Mouse (Mus musculus) embryonic facial prominence, embryonic 14.5 days (tissue): ENCODE data around the gene Camta1. TPM values are rescaled to one million over a fixed set of nuclear protein-coding genes. Genes with fewer than 3 reads are reported as not detected.

Experiments used
- ATAC-seq: fragments of 200-750 bp; cut with Nextera tagmentation; 2 replicates; pipeline ENCODE4 v1.8.0; 2017; ENCODE audit warnings: low read depth, moderate number of reproducible peaks, moderate TSS enrichment
- DNase-seq: peaks from one replicate; pipeline ENCODE4 v3.0.0-alpha.2; 2015; ENCODE audit warnings: low spot score
- H3K27ac ChIP-seq: fragments of 300-500 bp; sonication (generic); replicated peaks from 2 replicates; pipeline ENCODE4 v1.5.1; 2014; ENCODE audit warnings: low read depth, mild to moderate bottlenecking, low read length, moderate library complexity
- H3K27me3 ChIP-seq: fragments of 300-500 bp; sonication (generic); replicated peaks from 2 replicates; pipeline ENCODE4 v1.6.1; 2014; ENCODE audit warnings: low read length; ENCODE audit not compliant: control insufficient read depth, insufficient read depth
- H3K36me3 ChIP-seq: fragments of 300-500 bp; sonication (generic); 2 replicates; pipeline ENCODE4 v1.6.1; 2014; ENCODE audit warnings: low read length, mixed read lengths; ENCODE audit not compliant: control insufficient read depth, insufficient read depth
- H3K4me1 ChIP-seq: fragments of 300-500 bp; sonication (generic); 2 replicates; pipeline ENCODE4 v1.6.1; 2014; ENCODE audit warnings: antibody characterized with exemption, low read length; ENCODE audit not compliant: control insufficient read depth, insufficient read depth
- H3K4me2 ChIP-seq: fragments of 300-500 bp; sonication (generic); 2 replicates; pipeline ENCODE4 v1.6.1; 2014; ENCODE audit warnings: low read depth, mild to moderate bottlenecking, low read length, moderate library complexity, mixed read lengths
- H3K4me3 ChIP-seq: fragments of 300-500 bp; sonication (generic); 2 replicates; pipeline ENCODE4 v1.5.1; 2014; ENCODE audit warnings: low read depth, mild to moderate bottlenecking, low read length
- H3K9ac ChIP-seq: fragments of 300-500 bp; sonication (generic); 2 replicates; pipeline ENCODE4 v1.6.1; 2014; ENCODE audit warnings: low read depth, mild to moderate bottlenecking, low read length, moderate library complexity, mixed read lengths
- H3K9me3 ChIP-seq: fragments of 300-500 bp; sonication (generic); 2 replicates; pipeline ENCODE4 v1.6.1; 2016; ENCODE audit warnings: low read length; ENCODE audit not compliant: control insufficient read depth
- WGBS: fragments of 180-500 bp; shearing (Covaris S2); extraction: QIAGEN DNeasy Blood & Tissue Kit; methylation state at CpG from one replicate; pipeline ENCODE4 v1.1.7; 2014; 5-methylcytosine and 5-hydroxymethylcytosine counted together
- polyA plus RNA-seq: library from polyadenylated mRNA; unstranded; fragments of >200 nt; fragmentation: Nextera tagmentation; extraction: Ambion mirVana; gene quantifications from 2 replicates; pipeline ENCODE4 v1.2.1, GENCODE M21; 2014

The Camta1 gene
- polyA plus RNA-seq, 1 experiment from 2014 or later: 77.3 TPM

DNA sequence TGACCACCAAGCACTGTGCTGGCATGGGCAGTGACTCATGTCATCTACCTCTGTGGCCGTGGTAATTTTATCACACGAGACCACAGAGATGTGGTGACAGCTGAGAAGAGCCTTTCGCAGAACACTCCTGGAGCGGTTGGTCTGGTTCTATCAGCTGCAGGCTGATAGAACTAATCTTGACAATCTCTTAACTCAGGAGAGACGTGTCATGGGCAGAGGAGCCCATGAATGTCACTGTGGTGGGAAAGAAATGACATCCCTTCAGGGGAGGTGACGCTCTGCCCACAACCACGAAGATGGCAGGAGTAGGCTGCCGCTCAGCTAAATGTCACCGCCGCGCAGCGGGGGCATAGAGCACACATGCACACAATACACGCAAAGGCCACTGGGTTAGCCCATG, 937.4 kb downstream of the Camta1 start:
- Histone ChIP-seq H3K27ac (no peak overlapping the region), H3K27me3 (no peaks in the 10 kb centered on the region), H3K9me3 (no peaks in the 10 kb centered on the region), H3K36me3 (no peaks in the 10 kb centered on the region), H3K4me2 (no peak overlapping the region), H3K4me1 (no peaks in the 10 kb centered on the region), H3K9ac (no peak overlapping the region), H3K4me3 (no peak overlapping the region)
- DNase-seq: no peak
- WGBS: 82% methylated on average over 13 of the region's 13 CpGs
- ATAC-seq: no peak

DNA sequence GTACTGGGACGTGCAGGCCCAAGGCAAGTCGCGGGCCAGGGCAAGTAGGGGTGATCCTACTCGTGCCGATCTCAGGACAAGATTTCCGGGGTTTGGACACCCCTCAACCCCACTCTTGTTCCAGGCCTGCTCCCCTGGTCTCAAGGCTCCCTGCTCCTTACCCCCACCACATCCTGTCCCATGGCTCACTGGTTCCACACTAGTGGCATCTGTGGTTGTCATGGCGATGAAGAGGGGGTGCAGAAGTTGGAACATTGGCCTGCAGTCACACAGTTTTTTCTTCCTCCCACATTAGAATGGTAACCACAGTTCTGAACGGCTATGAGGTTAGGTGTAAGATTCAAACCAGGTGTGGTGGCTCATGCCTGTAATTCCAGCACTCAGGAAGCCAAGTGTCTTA, 940.5 kb downstream of the Camta1 start:
- ATAC-seq: no peak
- DNase-seq: no peak
- no peaks in the 10 kb centered on the region for H3K27me3 ChIP-seq
- no peak overlapping the region for H3K9ac ChIP-seq
- no peak overlapping the region for H3K27ac ChIP-seq
- H3K4me1 ChIP-seq: no peaks in the 10 kb centered on the region
- no peak overlapping the region for H3K4me2 ChIP-seq
- no peaks in the 10 kb centered on the region for H3K9me3 ChIP-seq
- WGBS: 71% methylated on average over 8 of the region's 8 CpGs
- H3K4me3 ChIP-seq: no peak overlapping the region
- H3K36me3 ChIP-seq: no peaks in the 10 kb centered on the region

DNA sequence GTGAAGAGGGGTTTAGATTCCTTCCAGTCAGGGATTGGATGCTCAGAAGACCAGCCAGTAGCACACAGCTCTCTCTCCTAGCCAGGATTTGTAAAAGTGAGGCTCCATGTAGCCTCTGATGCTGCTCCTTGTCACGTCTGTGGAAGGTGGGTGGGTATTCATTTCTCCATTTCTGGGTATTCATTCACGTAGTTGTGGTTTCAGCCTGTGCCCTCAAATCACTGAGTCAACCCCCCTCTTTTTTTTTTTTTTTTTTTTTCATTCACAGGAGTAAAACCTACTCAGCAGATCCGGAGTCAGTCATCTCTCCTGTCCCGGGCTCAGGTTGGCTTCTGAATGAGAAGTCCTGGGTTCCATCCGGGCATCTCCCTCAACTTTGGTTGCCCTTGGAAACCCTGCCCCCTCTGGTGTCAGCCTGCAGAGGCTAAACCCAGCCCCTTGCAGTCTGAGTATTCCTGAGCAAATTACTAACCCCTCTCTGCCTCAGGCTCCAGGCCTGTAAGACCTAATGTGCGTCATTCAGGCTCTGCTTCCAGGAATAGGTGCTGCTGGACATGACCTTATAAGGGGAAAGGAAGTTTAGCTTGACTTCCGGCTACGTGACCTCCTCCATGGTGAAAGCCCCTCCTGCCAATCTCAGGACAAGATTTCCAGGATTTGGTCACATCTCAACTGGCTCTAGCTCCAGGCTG, 944.2 kb downstream of the Camta1 start:
- Histone ChIP-seq H3K4me2 (no peak overlapping the region), H3K9ac (no peak overlapping the region), H3K4me1 (peaks cover 13% of the 10 kb centered on the region), H3K4me3 (no peak overlapping the region), H3K36me3 (no peaks in the 10 kb centered on the region), H3K9me3 (no peaks in the 10 kb centered on the region), H3K27me3 (no peaks in the 10 kb centered on the region), H3K27ac (no peak overlapping the region)
- ATAC-seq: no peak
- DNase-seq: no peak
- WGBS: 67% methylated on average over 8 of the region's 8 CpGs

DNA sequence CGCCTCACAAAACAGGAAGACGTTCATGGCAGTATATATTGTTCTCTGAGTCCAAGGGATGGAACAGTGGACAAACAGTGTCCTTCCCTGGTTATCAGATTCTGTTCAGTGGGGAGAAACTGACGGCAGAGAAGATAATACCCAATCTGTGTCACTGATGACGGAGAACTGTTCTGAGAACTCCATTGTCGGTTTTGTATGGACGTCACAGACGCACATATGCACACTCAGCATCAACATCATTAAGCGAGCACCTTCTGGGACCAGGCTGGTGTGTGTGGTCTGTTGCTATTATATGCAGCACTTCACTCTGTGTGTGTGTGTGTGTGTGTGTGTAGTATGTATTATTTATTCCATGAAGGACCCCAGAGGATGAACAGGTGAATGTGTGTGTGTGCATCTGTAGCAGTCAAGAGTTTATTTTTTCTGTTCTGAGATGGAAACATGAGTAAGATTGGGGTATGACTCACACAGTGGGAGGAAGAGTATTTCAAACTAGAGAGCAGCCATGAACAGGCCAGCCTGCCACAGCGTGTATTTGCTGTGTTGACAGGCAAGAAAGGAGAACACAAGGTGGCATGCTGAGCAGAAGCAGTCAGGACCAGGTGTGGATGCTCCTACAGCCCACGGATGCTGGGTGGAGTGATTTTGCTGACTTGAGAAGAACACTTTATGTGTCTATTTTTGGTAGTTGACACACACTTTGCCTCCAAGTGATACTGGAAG, 946.3 kb downstream of the Camta1 start:
- Histone ChIP-seq H3K36me3 (no peaks in the 10 kb centered on the region), H3K4me1 (peaks cover 13% of the 10 kb centered on the region), H3K27me3 (no peaks in the 10 kb centered on the region), H3K9me3 (no peaks in the 10 kb centered on the region), H3K4me3 (peak overlapping the region; percentile 70), H3K9ac (peak overlapping the region; percentile 89), H3K4me2 (peak overlapping the region; percentile 65), H3K27ac (peak overlapping the region; percentile 85; the same call in 1 of the 2 replicates)
- no peak for DNase-seq
- 46% methylated on average over 10 of the region's 10 CpGs for WGBS
- no peak for ATAC-seq

DNA sequence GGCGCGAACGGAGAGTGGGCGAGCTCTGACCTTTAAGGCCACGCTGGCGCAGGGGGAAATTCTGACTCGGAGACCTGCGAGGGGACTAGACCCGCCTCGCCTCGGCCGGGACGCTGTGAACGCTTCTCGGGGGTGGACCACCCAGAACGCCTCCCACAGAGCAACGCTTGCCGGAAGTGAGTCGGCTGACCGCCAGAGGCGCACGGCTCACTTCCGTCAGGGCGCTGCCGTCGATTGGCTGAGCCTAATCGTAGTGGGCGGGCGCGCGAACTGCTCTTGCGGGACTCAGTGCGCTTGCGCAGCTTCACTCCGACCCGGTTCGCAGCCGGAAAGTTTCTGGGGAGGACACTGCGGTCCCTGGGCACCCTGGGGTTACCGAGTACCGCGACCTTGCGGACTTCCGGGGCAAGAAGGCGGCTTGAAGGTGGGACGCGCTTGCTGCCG, 947.4 kb downstream of the Camta1 start, which contains the start of the genes Park7 and Tnfrsf9:
Gene Park7, minus strand, starts transcription at position 148 of the 444 bp plus-strand sequence.
Gene Tnfrsf9, plus strand, starts transcription at position 273 of the 444 bp plus-strand sequence.
- Histone ChIP-seq H3K27me3 (no peaks in the 10 kb centered on the region), H3K9ac (peak within 1 kb of the TSS; percentile 89), H3K4me3 (peak within 1 kb of the TSS; percentile 70), H3K4me2 (peak within 1 kb of the TSS; percentile 65), H3K4me1 (peaks cover 13% of the 10 kb centered on the region), H3K9me3 (no peaks in the 10 kb centered on the region), H3K27ac (peak within 1 kb of the TSS; percentile 85), H3K36me3 (no peaks in the 10 kb centered on the region)
- ATAC-seq (peak; percentile 87), DNase-seq (peak; percentile 98)
- WGBS: 0% methylated on average over 37 of the region's 48 CpGs

DNA sequence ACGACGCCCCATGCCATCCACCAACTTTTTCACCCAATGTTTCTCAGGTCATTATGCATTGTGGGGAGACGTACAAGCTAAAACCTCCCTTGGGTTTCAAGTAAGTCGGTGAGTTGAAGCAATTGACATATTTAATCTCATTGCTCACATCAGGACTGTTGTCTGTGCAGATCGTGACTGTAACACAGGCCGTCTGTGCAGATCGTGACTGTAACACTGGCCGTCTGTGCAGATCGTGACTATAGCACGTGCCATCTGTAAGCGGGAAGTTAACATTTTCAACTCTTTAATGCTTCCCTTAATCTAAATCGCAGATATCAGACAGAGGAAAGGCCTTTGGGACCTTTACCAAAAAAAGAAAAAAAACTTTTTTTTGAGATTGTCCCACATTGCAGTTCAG, 947.9 kb downstream of the Camta1 start:
- no peak for ATAC-seq
- no peak for DNase-seq

DNA sequence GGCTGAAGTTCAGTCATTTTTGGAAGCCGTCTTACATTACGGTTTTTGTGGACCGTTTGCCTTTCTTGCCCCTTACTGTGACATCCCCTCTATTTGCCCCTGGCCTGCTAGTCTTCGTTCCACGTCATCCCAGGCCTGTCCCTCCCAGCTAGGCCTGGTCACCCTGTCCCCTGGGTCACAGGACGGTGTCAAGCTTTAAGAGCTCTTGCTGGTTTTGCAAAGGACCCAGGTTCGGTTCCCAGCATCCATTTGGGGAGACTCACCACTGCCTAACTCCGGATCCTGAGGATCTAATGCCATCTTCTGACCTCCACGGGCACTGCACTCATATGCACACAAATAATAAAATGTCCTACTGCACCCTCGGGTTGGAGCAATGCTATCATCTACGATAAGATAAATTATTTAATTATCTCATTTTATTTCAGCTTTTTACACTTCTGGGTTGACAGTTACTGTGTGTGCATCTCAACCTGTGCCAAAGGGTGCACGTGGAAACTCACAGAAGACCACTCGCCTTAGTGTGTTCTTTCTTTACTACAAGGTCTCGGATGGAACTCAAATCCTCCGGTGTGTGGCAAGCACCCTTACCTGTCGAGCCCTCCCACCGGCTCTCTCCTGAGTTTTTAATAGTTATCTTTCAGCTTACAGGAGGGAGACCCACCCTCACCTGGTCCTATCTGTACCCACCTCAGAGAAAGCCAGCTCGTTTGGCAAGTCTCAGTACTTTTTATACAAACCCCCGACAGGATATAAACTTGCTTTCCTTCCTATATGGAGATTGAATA, 951.3 kb downstream of the Camta1 start:
- Histone ChIP-seq H3K9ac (no peak overlapping the region), H3K4me1 (peaks cover 10% of the 10 kb centered on the region), H3K4me2 (peak overlapping the region; percentile 30; the same call in 1 of the 2 replicates), H3K27ac (peak overlapping the region; percentile 28), H3K9me3 (no peaks in the 10 kb centered on the region), H3K36me3 (peaks cover 11% of the 10 kb centered on the region), H3K27me3 (no peaks in the 10 kb centered on the region), H3K4me3 (peak overlapping the region; percentile 94)
- ATAC-seq: no peak
- 84% methylated on average over 19 of the region's 19 CpGs for WGBS
- no peak for DNase-seq

More for the DNA sequence above, 947.9 kb downstream of the Camta1 start:
- H3K9ac ChIP-seq: peak overlapping the region; percentile 89
- no peaks in the 10 kb centered on the region for H3K9me3 ChIP-seq
- H3K4me2 ChIP-seq: peak overlapping the region; percentile 65
- peak overlapping the region; percentile 85 for H3K27ac ChIP-seq
- peaks cover 13% of the 10 kb centered on the region for H3K4me1 ChIP-seq
- H3K4me3 ChIP-seq: peak overlapping the region; percentile 70
- H3K27me3 ChIP-seq: no peaks in the 10 kb centered on the region
- H3K36me3 ChIP-seq: no peaks in the 10 kb centered on the region
- 14% methylated on average over 12 of the region's 12 CpGs for WGBS

DNA sequence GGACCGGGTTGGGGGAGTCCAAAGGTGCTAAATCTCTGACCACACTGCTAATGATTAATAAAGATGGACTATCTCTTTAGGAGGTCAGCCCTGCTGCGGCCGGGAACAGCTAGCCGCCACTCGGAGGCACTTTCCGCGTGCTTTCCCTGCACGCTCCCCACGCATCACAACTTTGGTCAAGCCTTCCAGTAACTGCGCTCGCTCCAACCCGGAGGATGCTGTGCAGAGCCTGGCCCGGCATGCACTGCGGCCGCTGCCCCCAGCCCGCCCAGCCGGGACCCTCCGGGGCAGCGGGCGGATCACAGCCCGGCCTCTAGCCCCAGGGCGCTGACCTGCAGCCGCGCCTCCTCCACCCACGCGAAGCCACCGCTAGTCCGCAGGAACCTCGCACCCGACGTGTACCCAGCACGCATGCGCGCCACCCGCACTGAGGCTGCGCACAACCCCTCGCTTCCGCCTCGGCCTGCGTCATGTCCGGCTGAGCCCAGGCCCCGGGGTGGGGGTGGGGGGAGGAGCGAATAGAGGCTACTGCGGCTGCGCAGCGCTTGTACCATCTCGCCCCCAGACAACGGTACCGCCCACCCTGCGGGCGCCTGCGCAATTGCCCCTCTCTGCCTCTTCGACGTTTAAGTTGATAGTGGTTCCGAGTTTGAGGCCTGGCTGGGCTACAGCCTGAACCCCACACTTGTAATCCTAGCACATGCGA, 952.1 kb downstream of the Camta1 start:
- Histone ChIP-seq H3K27ac (peak overlapping the region; percentile 81), H3K36me3 (peaks cover 17% of the 10 kb centered on the region), H3K4me1 (peaks cover 5% of the 10 kb centered on the region; the same call in 1 of the 2 replicates), H3K9ac (peak overlapping the region; percentile 88), H3K4me3 (peak overlapping the region; percentile 94), H3K9me3 (no peaks in the 10 kb centered on the region), H3K4me2 (peak overlapping the region; percentile 67), H3K27me3 (no peaks in the 10 kb centered on the region)
- 2% methylated on average over 34 of the region's 56 CpGs for WGBS
- ATAC-seq: peak; percentile 93
- peak; percentile 98 for DNase-seq
